Mouse (Mus musculus) CH12.LX (cell line): ENCODE measurements around the gene Ano10.

Source experiments
- BHLHE40 ChIP-seq: IDR thresholded peaks from 2 replicates; pipeline ENCODE4 v1.6.1; 2011; ENCODE audit warnings: mild to moderate bottlenecking, low read depth, low read length, improper control_type of control experiment
- MAX ChIP-seq: IDR thresholded peaks from 2 replicates; pipeline ENCODE4 v1.6.1; 2011; ENCODE audit warnings: low read length, improper control_type of control experiment
- POLR2A ChIP-seq: IDR thresholded peaks from 2 replicates; pipeline ENCODE4 v1.6.1; 2011; ENCODE audit warnings: low read depth, mild to moderate bottlenecking, improper control_type of control experiment, low read length
- POLR2AphosphoS2 ChIP-seq: IDR thresholded peaks from 2 replicates; pipeline ENCODE4 v1.6.1; 2011; ENCODE audit warnings: low read depth, low read length, improper control_type of control experiment

DNA sequence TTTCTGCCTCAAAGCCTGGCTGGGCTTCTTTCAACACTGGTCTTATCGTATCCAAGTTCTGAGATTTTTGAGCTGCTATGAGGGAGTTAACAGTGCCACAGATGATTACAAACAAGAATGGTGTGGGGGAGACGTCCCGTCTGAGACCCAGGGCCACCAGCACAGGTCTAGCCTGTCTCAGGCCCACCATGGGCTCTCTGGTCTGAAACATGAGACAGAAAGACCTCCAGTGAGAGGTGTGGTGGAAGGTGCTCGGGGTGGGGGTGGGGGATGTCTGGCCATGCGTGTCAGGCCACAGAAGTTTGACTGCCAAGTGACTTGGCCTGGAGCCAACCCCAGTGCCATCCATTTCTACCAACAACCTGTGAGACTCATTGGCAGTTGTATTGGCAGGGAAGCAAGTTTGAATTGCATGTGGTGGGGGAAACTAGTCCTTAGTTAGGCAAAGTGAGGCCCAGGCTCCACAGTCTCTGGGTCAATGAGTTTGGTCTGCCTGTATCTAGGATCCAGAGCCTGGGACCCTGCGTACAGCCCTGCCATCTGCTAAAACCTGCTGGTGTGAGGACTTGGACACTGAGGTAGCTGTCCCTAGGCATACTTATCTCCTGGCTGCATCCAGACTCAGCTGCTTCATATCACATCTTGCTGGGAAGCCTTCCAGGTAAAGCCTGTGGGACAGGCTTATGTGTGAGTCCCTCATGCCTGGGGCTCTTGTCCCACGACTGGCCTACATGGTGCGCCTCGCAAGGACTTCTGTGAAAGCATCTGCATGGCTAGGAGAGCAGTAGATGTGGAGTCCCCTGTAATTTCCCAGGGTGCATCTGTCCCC, 120.6 kb downstream of the Ano10 start:
- TF ChIP-seq POLR2AphosphoS2 (no peak), POLR2A (no peak), BHLHE40 (no peak), MAX (no peak)
